8 mouse cellular contexts compared by ENCODE assay signal in genomic region chr2:130642197-130642660, GRCm38 (mm10). TPM values are rescaled to one million over a fixed set of nuclear protein-coding genes. Genes with fewer than 3 reads are reported as not detected.
DNase-seq lines count a peak whose midpoint lies in the region; ATAC-seq lines count a peak whose summit lies in the region.

No protein-coding gene starts in this region.

- ATAC-seq in kidney, embryonic 16.5 days (ENCODE audit: low FRiP score, low TSS enrichment), result peak; percentile 37; the same call in 1 of the 2 replicates
- peak; percentile 76 for ATAC-seq in forebrain, embryonic 11.5 days (replicated peaks; ENCODE audit: low FRiP score)
- ATAC-seq in liver, embryonic 11.5 days (replicated peaks; ENCODE audit: low FRiP score), result peak; percentile 8; the same call in 1 of the 2 replicates
- ATAC-seq in stomach, embryonic 14.5 days (ENCODE audit: insufficient number of reproducible peaks, insufficient read depth, low FRiP score, low read depth), result peak; percentile 25; the same call in 1 of the 2 replicates

- no peaks in the 10 kb centered on the region for H3K9me3 ChIP-seq in kidney, embryonic 16.5 days (ENCODE audit: low read length)
- no peaks in the 10 kb centered on the region for H3K9me3 ChIP-seq in forebrain, embryonic 11.5 days (ENCODE audit: control insufficient read depth, low read length)
- H3K9me3 ChIP-seq in liver, embryonic 11.5 days (ENCODE audit: control insufficient read depth, low read length), result no peaks in the 10 kb centered on the region
- no peaks in the 10 kb centered on the region for H3K9me3 ChIP-seq in stomach, embryonic 14.5 days (ENCODE audit: control insufficient read depth, low read depth, low read length)

- H3K27ac ChIP-seq in kidney, embryonic 16.5 days (ENCODE audit: low read length), result 0 out of 2 replicates have a peak overlapping the region, but pooled peaks have one; percentile 27
- H3K27ac ChIP-seq in forebrain, embryonic 11.5 days (ENCODE audit: low read depth, low read length), result 0 out of 2 replicates have a peak overlapping the region, but pooled peaks have one; percentile 12
- no peak overlapping the region; the same call in 1 of the 2 replicates for H3K27ac ChIP-seq in liver, embryonic 11.5 days (ENCODE audit: low read depth, low read length)
- no peak overlapping the region for H3K27ac ChIP-seq in stomach, embryonic 14.5 days (ENCODE audit: low read length)

- peak overlapping the region; percentile 72 for H3K9ac ChIP-seq in kidney, embryonic 16.5 days (replicated peaks; ENCODE audit: low read length)
- peak overlapping the region; percentile 75 for H3K9ac ChIP-seq in forebrain, embryonic 11.5 days (ENCODE audit: low read length)
- H3K9ac ChIP-seq in liver, embryonic 11.5 days (ENCODE audit: low read depth, low read length), result peak overlapping the region; percentile 69
- H3K9ac ChIP-seq in stomach, embryonic 14.5 days (replicated peaks; ENCODE audit: low read depth, low read length), result peak overlapping the region; percentile 58

- under 1% methylated on average over 26 of the region's 27 CpGs for WGBS in kidney, embryonic 16.5 days
- under 1% methylated on average over 23 of the region's 27 CpGs for WGBS in forebrain, embryonic 11.5 days
- 1% methylated on average over 18 of the region's 27 CpGs for WGBS in liver, embryonic 11.5 days
- under 1% methylated on average over 23 of the region's 27 CpGs for WGBS in stomach, embryonic 14.5 days

- H3K4me1 ChIP-seq in kidney, embryonic 16.5 days (ENCODE audit: insufficient read depth, low read length), result peaks cover 21% of the 10 kb centered on the region
- peaks cover 6% of the 10 kb centered on the region; the same call in 1 of the 2 replicates for H3K4me1 ChIP-seq in forebrain, embryonic 11.5 days (replicated peaks; ENCODE audit: control insufficient read depth, insufficient read depth, low read length)
- H3K4me1 ChIP-seq in liver, embryonic 11.5 days (replicated peaks; ENCODE audit: control insufficient read depth, insufficient read depth, low read length), result peaks cover 12% of the 10 kb centered on the region
- 0 out of 2 replicates have a peak, but pooled peaks cover 6% of the 10 kb centered on the region for H3K4me1 ChIP-seq in stomach, embryonic 14.5 days (ENCODE audit: control insufficient read depth, insufficient read depth, low read length)

- peaks cover under 1% of the 10 kb centered on the region; the same call in 1 of the 2 replicates for H3K27me3 ChIP-seq in kidney, embryonic 16.5 days (ENCODE audit: insufficient read depth, low read length)
- peaks cover 10% of the 10 kb centered on the region; the same call in 1 of the 2 replicates for H3K27me3 ChIP-seq in forebrain, embryonic 11.5 days (ENCODE audit: control insufficient read depth, insufficient read depth, low read length)
- H3K27me3 ChIP-seq in liver, embryonic 11.5 days (replicated peaks; ENCODE audit: control insufficient read depth, insufficient read depth, low read length), result peaks cover 24% of the 10 kb centered on the region
- H3K27me3 ChIP-seq in stomach, embryonic 14.5 days (ENCODE audit: control insufficient read depth, insufficient read depth, low read length), result no peaks in the 10 kb centered on the region

- no peaks in the 10 kb centered on the region for H3K36me3 ChIP-seq in kidney, embryonic 16.5 days (ENCODE audit: insufficient read depth, low read length)
- no peaks in the 10 kb centered on the region for H3K36me3 ChIP-seq in forebrain, embryonic 11.5 days (ENCODE audit: control insufficient read depth, insufficient read depth, low read length)
- no peaks in the 10 kb centered on the region for H3K36me3 ChIP-seq in liver, embryonic 11.5 days (ENCODE audit: control insufficient read depth, insufficient read depth, low read length)
- H3K36me3 ChIP-seq in stomach, embryonic 14.5 days (ENCODE audit: control insufficient read depth, insufficient read depth, low read length), result no peaks in the 10 kb centered on the region

- DNase-seq in kidney, postnatal 10 days, result no peak
- peak; percentile 70 for DNase-seq in Muller cell, postnatal 12 days (ENCODE audit: inconsistent ontology term)
- peak; percentile 65 for DNase-seq in forebrain, embryonic 11.5 days (ENCODE audit: low spot score)
- peak; percentile 44 for DNase-seq in liver, embryonic 11.5 days (ENCODE audit: low spot score)
- no peak for DNase-seq in gastrocnemius, adult 18-20 months (ENCODE audit: low spot score)
- DNase-seq in cerebellum, postnatal 36 days, result no peak

- peak overlapping the region; percentile 96 for H3K4me2 ChIP-seq in kidney, embryonic 16.5 days (replicated peaks; ENCODE audit: low read depth, low read length)
- peak overlapping the region; percentile 97 for H3K4me2 ChIP-seq in forebrain, embryonic 11.5 days (ENCODE audit: low read depth, low read length, severe bottlenecking)
- peak overlapping the region; percentile 95 for H3K4me2 ChIP-seq in liver, embryonic 11.5 days
- peak overlapping the region; percentile 97 for H3K4me2 ChIP-seq in stomach, embryonic 14.5 days (replicated peaks; ENCODE audit: low read depth, low read length)

- H3K4me3 ChIP-seq in kidney, embryonic 16.5 days (ENCODE audit: low read length), result peak overlapping the region; percentile 69
- peak overlapping the region; percentile 66 for H3K4me3 ChIP-seq in forebrain, embryonic 11.5 days (ENCODE audit: low read depth, low read length)
- H3K4me3 ChIP-seq in liver, embryonic 11.5 days (ENCODE audit: low read depth, low read length), result peak overlapping the region; percentile 66
- H3K4me3 ChIP-seq in stomach, embryonic 14.5 days (ENCODE audit: low read depth, low read length), result peak overlapping the region; percentile 62

RNA-seq across cellular contexts. Expression of gene Lzts3, which starts 0.4 kb away (rescaled TPM):
- 15.7 and 17.7 TPM in 2 replicates for polyA plus RNA-seq in kidney, embryonic 16.5 days (2015; fragmentation: Nextera tagmentation; extraction: Ambion mirVana)
- polyA plus RNA-seq in forebrain, embryonic 11.5 days (2014; fragmentation: Nextera tagmentation; extraction: Ambion mirVana), result 1.6 and 1.7 TPM in 2 replicates
- polyA plus RNA-seq in liver, embryonic 11.5 days (2014; fragmentation: Nextera tagmentation; extraction: Ambion mirVana), result 0.36 and 0.38 TPM in 2 replicates
- polyA plus RNA-seq in stomach, embryonic 14.5 days (2014; fragmentation: Nextera tagmentation; extraction: Ambion mirVana), result 2.8 and 4.0 TPM in 2 replicates
- 1 to 10 TPM; 2.3 to 3.2 TPM for total RNA-seq in gastrocnemius, adult 18-20 months (2021)

RNA-seq across cellular contexts. Expression of gene Ubox5, which starts 12.4 kb away (rescaled TPM):
- 14.3 and 16.0 TPM in 2 replicates for polyA plus RNA-seq in kidney, embryonic 16.5 days (2015; fragmentation: Nextera tagmentation; extraction: Ambion mirVana)
- 17.8 and 21.5 TPM in 2 replicates for polyA plus RNA-seq in forebrain, embryonic 11.5 days (2014; fragmentation: Nextera tagmentation; extraction: Ambion mirVana)
- 14.4 and 14.8 TPM in 2 replicates for polyA plus RNA-seq in liver, embryonic 11.5 days (2014; fragmentation: Nextera tagmentation; extraction: Ambion mirVana)
- polyA plus RNA-seq in stomach, embryonic 14.5 days (2014; fragmentation: Nextera tagmentation; extraction: Ambion mirVana), result 14.0 and 14.6 TPM in 2 replicates
- total RNA-seq in gastrocnemius, adult 18-20 months (2021), result 1 to 10 TPM; 5.2 TPM

RNA-seq across cellular contexts. Expression of gene Fastkd5, which starts 12.4 kb away (rescaled TPM):
- 16.4 and 19.8 TPM in 2 replicates for polyA plus RNA-seq in kidney, embryonic 16.5 days (2015; fragmentation: Nextera tagmentation; extraction: Ambion mirVana)
- 20.5 and 21.5 TPM in 2 replicates for polyA plus RNA-seq in forebrain, embryonic 11.5 days (2014; fragmentation: Nextera tagmentation; extraction: Ambion mirVana)
- 26.3 and 30.8 TPM in 2 replicates for polyA plus RNA-seq in liver, embryonic 11.5 days (2014; fragmentation: Nextera tagmentation; extraction: Ambion mirVana)
- polyA plus RNA-seq in stomach, embryonic 14.5 days (2014; fragmentation: Nextera tagmentation; extraction: Ambion mirVana), result 17.1 and 17.9 TPM in 2 replicates
- total RNA-seq in gastrocnemius, adult 18-20 months (2021), result 1 to 10 TPM; 5.8 to 6.2 TPM

RNA-seq across cellular contexts. Expression of gene Ddrgk1, which starts 22.2 kb away (rescaled TPM):
- polyA plus RNA-seq in kidney, embryonic 16.5 days (2015; fragmentation: Nextera tagmentation; extraction: Ambion mirVana), result 67.9 and 79.4 TPM in 2 replicates
- polyA plus RNA-seq in forebrain, embryonic 11.5 days (2014; fragmentation: Nextera tagmentation; extraction: Ambion mirVana), result 46.8 and 48.5 TPM in 2 replicates
- 61.2 and 62.9 TPM in 2 replicates for polyA plus RNA-seq in liver, embryonic 11.5 days (2014; fragmentation: Nextera tagmentation; extraction: Ambion mirVana)
- 65.7 and 66.6 TPM in 2 replicates for polyA plus RNA-seq in stomach, embryonic 14.5 days (2014; fragmentation: Nextera tagmentation; extraction: Ambion mirVana)
- 100 to 1,000 TPM; 117 to 118 TPM for total RNA-seq in gastrocnemius, adult 18-20 months (2021)

RNA-seq across cellular contexts. Expression of gene Itpa, which starts 25.2 kb away (rescaled TPM):
- 108 and 116 TPM in 2 replicates for polyA plus RNA-seq in kidney, embryonic 16.5 days (2015; fragmentation: Nextera tagmentation; extraction: Ambion mirVana)
- 152 and 156 TPM in 2 replicates for polyA plus RNA-seq in forebrain, embryonic 11.5 days (2014; fragmentation: Nextera tagmentation; extraction: Ambion mirVana)
- 105 and 106 TPM in 2 replicates for polyA plus RNA-seq in liver, embryonic 11.5 days (2014; fragmentation: Nextera tagmentation; extraction: Ambion mirVana)
- 87.8 and 89.8 TPM in 2 replicates for polyA plus RNA-seq in stomach, embryonic 14.5 days (2014; fragmentation: Nextera tagmentation; extraction: Ambion mirVana)
- 10 to 100 TPM; 11.5 to 12.7 TPM for total RNA-seq in gastrocnemius, adult 18-20 months (2021)

Comparison
In these comparisons a context has a peak if more than half of its experiments do, and no peak if none do; other contexts are left out.
1. ATAC-seq: peak in every context shown above with its lines; median percentile 76 in forebrain, embryonic 11.5 days; 37 in kidney, embryonic 16.5 days; 25 in stomach, embryonic 14.5 days; 8 in liver, embryonic 11.5 days.
2. H3K27ac ChIP-seq: peak in kidney, embryonic 16.5 days (single experiment) and forebrain, embryonic 11.5 days (single experiment); none in liver, embryonic 11.5 days (single experiment) and stomach, embryonic 14.5 days (single experiment).
3. DNase-seq: peak in Muller cell, postnatal 12 days (single experiment), forebrain, embryonic 11.5 days (single experiment) and liver, embryonic 11.5 days (single experiment); none in kidney, postnatal 10 days (single experiment), gastrocnemius, adult 18-20 months (single experiment) and cerebellum, postnatal 36 days (0 of 2).
4. Peak in every context shown above with its lines, with median percentiles within 50 percentile points of each other: H3K4me2 ChIP-seq, H3K4me3 ChIP-seq and H3K9ac ChIP-seq.